Mouse (Mus musculus) heart, postnatal 0 days (tissue): ENCODE measurements around the gene Agbl3. TPM values are rescaled to one million over a fixed set of nuclear protein-coding genes. Genes with fewer than 3 reads are reported as not detected.
A peak's percentile ranks its signal among the peaks of the same experiment; 100 is the strongest.

ENCODE experiments used
- ATAC-seq: fragments of 200-750 bp; cut with Nextera tagmentation; 2 replicates; pipeline ENCODE4 v1.8.0; 2017; ENCODE audit warnings: low read depth, moderate number of reproducible peaks, moderate library complexity; ENCODE audit not compliant: insufficient read depth
- DNase-seq: peaks from one replicate; pipeline ENCODE4 v3.0.0-alpha.2; 2016; ENCODE audit warnings: low spot score
- H3K27ac ChIP-seq: fragments of 300-500 bp; sonication (generic); 2 replicates; pipeline ENCODE4 v1.5.1; 2014; ENCODE audit warnings: low read depth, mild to moderate bottlenecking
- H3K27me3 ChIP-seq: fragments of 300-500 bp; sonication (generic); 2 replicates; pipeline ENCODE4 v1.6.1; 2014; ENCODE audit warnings: low read length, mixed read lengths; ENCODE audit not compliant: control insufficient read depth, insufficient read depth
- H3K36me3 ChIP-seq: fragments of 300-500 bp; sonication (generic); replicated peaks from 2 replicates; pipeline ENCODE4 v1.6.1; 2014; ENCODE audit warnings: low read length, mixed read lengths; ENCODE audit not compliant: control insufficient read depth, insufficient read depth
- H3K4me1 ChIP-seq: fragments of 300-500 bp; sonication (generic); 2 replicates; pipeline ENCODE4 v1.6.1; 2014; ENCODE audit warnings: antibody characterized with exemption; ENCODE audit not compliant: control insufficient read depth, insufficient read depth
- H3K4me2 ChIP-seq: fragments of 300-500 bp; sonication (generic); 2 replicates; pipeline ENCODE4 v1.6.1; 2014; ENCODE audit warnings: low read depth, mild to moderate bottlenecking, low read length, moderate library complexity
- H3K4me3 ChIP-seq: fragments of 300-500 bp; sonication (generic); 2 replicates; pipeline ENCODE4 v1.5.1; 2014; ENCODE audit warnings: low read depth, low read length
- H3K9ac ChIP-seq: fragments of 300-500 bp; sonication (generic); replicated peaks from 2 replicates; pipeline ENCODE4 v1.6.1; 2014; ENCODE audit warnings: low read depth, low read length, mixed read lengths
- H3K9me3 ChIP-seq: fragments of 300-500 bp; sonication (generic); replicated peaks from 2 replicates; pipeline ENCODE4 v1.6.1; 2016; ENCODE audit warnings: low read length; ENCODE audit not compliant: control insufficient read depth
- CTCF ChIP-seq: IDR thresholded peaks from 2 replicates; pipeline ENCODE4 v1.5.1; 2016; ENCODE audit warnings: antibody characterized with exemption, control low read depth, low read depth
- EP300 ChIP-seq: IDR thresholded peaks from 2 replicates; pipeline ENCODE4 v1.6.1; 2016; ENCODE audit warnings: antibody characterized with exemption, low read depth
- WGBS: fragments of 180-500 bp; shearing (Covaris S2); extraction: QIAGEN DNeasy Blood & Tissue Kit; methylation state at CpG from one replicate; pipeline ENCODE4 v1.1.7; 2014; 5-methylcytosine and 5-hydroxymethylcytosine counted together
- polyA plus RNA-seq: library from polyadenylated mRNA; unstranded; fragments of >200 nt; fragmentation: Nextera tagmentation; extraction: Ambion mirVana; gene quantifications from 2 replicates; pipeline ENCODE4 v1.2.1, GENCODE M21; 2015
- total RNA-seq: library from RNA; depleted of rRNA; stranded (reverse); fragments of >200 nt; gene quantifications from 2 replicates; pipeline ENCODE4 v1.2.3, GENCODE M21; 2014; ENCODE audit warnings: low replicate concordance

The Agbl3 gene
- total and polyA plus RNA-seq, 2 experiments from 2014 or later: 3.6 to 7.9 TPM

DNA sequence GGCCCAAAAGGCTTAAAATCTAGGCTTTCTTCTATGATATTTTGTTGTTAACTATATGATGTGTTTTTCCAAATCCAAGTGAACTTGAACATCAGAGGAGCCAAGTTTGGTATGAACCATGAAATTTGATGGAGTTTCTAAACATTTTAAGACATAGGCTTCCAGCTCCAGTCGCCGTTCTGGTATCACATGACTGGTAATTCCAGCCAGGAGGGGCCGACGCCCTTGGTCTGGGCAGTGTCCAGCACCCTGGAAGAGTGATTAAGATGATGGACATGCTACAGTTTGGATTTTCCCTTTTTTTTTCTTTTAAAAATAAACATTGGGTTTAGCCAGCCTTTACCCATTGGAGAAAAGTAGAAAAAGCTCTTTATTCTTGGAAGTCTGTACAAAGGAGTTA, 36.3 kb upstream of the Agbl3 start:
- Histone ChIP-seq H3K9me3 (no peaks in the 10 kb centered on the region), H3K36me3 (peaks cover 42% of the 10 kb centered on the region), H3K27me3 (no peaks in the 10 kb centered on the region), H3K27ac (no peak overlapping the region), H3K4me3 (no peak overlapping the region), H3K4me2 (no peak overlapping the region), H3K9ac (no peak overlapping the region), H3K4me1 (0 out of 2 replicates have a peak, but pooled peaks cover 3% of the 10 kb centered on the region)
- no peak for TF ChIP-seq CTCF
- no peak for TF ChIP-seq EP300
- WGBS: 64% methylated on average over 4 of the region's 4 CpGs
- ATAC-seq: no peak
- no peak for DNase-seq

DNA sequence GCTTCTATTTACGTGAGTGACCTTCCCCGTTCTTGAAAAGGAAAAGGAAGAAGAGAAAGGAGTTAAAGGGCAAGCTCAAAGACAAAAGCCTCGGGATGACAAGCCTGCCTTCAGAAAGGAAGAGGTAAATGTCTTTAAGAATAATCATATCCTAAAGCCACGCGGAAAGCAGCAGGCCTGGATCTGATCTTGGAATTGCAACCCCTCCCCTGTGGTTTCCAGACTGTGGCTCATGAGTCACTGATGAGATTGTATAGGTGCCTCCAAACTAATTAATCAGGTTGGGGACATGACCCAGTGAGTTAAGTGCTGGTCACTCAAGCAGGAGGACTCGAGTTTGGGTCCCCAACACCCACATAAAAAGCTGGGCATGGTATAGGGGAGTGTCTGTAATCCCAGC, 32.4 kb upstream of the Agbl3 start:
- H3K4me3 ChIP-seq: no peak overlapping the region
- H3K4me2 ChIP-seq: no peak overlapping the region
- 63% methylated on average over 6 of the region's 6 CpGs for WGBS
- TF ChIP-seq EP300: no peak
- TF ChIP-seq CTCF: no peak
- 0 out of 2 replicates have a peak, but pooled peaks cover 8% of the 10 kb centered on the region for H3K4me1 ChIP-seq
- peaks cover 44% of the 10 kb centered on the region for H3K36me3 ChIP-seq
- no peak for DNase-seq
- no peak overlapping the region for H3K27ac ChIP-seq
- H3K9ac ChIP-seq: no peak overlapping the region
- H3K9me3 ChIP-seq: no peaks in the 10 kb centered on the region
- ATAC-seq: no peak
- no peaks in the 10 kb centered on the region for H3K27me3 ChIP-seq

DNA sequence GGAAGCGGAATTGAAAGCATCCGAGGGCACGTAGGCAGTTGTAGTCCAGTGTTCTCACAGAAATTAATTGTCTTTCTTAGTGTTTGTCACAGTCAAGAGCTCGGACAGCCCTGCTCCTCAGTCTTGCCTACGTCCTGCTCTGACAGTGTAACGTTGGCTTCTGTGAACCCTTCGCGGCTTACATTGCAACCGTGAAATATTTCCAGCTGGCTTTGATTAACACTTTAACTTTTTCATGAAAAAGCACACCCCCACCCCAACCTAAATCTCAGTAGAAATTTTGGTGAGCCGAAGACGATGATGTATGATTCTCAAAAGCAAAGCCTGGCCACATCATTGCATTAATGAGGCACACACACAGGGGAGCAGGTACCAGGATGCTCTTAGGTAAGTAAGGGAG, 31.7 kb upstream of the Agbl3 start:
- no peak for TF ChIP-seq EP300
- TF ChIP-seq CTCF: no peak
- Histone ChIP-seq H3K4me2 (no peak overlapping the region), H3K4me3 (no peak overlapping the region), H3K27ac (no peak overlapping the region), H3K9me3 (no peaks in the 10 kb centered on the region), H3K27me3 (no peaks in the 10 kb centered on the region), H3K4me1 (0 out of 2 replicates have a peak, but pooled peaks cover 8% of the 10 kb centered on the region), H3K9ac (no peak overlapping the region), H3K36me3 (peaks cover 44% of the 10 kb centered on the region)
- WGBS: 85% methylated on average over 11 of the region's 11 CpGs
- ATAC-seq (no peak), DNase-seq (no peak)

DNA sequence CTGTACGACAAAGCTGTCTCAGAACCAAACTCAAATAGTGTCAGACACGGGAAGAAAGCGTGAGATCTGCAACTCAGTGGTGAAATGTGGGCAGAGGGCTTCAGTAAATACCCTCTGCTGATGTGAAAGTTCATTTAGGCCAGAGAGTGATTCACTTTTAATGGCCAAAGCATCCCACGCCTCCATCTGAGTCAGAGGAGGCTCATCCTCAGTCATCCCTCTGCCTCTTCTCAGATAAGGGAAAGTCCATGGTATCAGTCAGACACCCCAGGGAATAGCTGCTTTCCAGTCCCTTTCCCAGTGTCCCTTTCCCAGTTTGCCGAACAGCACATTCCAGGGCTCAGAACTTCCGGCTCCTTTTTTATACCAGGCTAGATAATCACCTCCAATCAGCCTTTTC, 30.7 kb upstream of the Agbl3 start:
- Histone ChIP-seq H3K9ac (no peak overlapping the region), H3K27me3 (no peaks in the 10 kb centered on the region), H3K4me3 (no peak overlapping the region), H3K9me3 (no peaks in the 10 kb centered on the region), H3K4me2 (no peak overlapping the region), H3K4me1 (0 out of 2 replicates have a peak, but pooled peaks cover 5% of the 10 kb centered on the region), H3K36me3 (peaks cover 39% of the 10 kb centered on the region), H3K27ac (no peak overlapping the region)
- ATAC-seq (no peak), DNase-seq (no peak)
- no peak for TF ChIP-seq EP300
- TF ChIP-seq CTCF: no peak
- 67% methylated on average over 6 of the region's 6 CpGs for WGBS

DNA sequence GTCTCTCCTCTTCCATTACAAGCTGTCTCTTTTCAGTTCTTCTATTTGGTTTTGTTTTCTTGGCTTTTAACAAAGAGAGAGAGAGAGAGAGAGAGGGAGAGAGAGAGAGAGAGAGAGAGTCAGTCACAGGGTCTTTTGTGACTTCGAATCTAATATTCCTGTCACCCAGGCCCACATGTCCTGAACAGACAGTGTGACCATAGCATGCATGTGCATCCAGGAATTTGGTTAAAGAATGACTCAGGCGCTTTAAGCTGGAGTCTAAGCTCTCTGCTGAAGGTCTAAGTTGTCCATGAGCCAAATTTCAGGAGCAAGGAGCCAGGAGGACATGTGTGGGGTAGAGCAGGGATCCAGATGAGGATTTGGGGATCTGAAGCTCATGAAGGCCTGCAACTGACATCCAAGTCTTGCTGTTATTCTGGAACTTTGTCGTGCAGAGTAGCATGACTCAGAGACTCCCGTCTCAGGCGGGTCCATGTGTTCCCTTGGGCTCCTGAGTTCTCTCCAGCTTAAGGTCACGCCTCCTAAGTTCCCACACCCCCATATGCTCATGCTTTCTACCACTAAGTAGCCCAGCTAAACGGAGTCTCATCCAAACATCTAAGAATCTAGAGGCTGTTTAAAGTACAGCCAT, 29.6 kb upstream of the Agbl3 start:
- Histone ChIP-seq H3K27ac (0 out of 2 replicates have a peak overlapping the region, but pooled peaks have one; percentile 16), H3K4me1 (0 out of 2 replicates have a peak, but pooled peaks cover 5% of the 10 kb centered on the region), H3K27me3 (no peaks in the 10 kb centered on the region), H3K36me3 (peaks cover 43% of the 10 kb centered on the region), H3K9me3 (no peaks in the 10 kb centered on the region), H3K4me2 (no peak overlapping the region), H3K9ac (no peak overlapping the region), H3K4me3 (no peak overlapping the region)
- 49% methylated on average over 7 of the region's 7 CpGs for WGBS
- TF ChIP-seq CTCF (no peak), EP300 (no peak)
- ATAC-seq (0 out of 2 replicates have a peak, but pooled peaks have one; percentile 11), DNase-seq (no peak)

DNA sequence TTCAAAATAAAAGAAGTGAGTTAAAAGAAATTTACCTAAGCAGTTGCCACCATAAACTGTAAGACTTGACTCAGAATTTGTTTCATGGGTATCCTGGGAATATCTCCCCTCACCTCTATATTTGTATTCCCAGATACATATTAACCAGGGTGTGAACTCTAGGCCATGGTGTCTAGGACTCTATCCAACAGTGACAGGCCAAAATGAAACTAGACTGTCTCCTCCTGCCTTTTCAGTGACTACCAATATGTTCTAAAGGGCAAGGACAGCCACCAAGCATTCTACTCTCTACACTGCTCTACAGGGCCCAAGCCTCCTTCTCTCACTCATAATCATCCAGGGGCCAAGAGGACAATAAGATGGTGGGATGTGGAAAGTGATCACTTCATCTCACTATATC, 28.6 kb upstream of the Agbl3 start:
- H3K9ac ChIP-seq: no peak overlapping the region
- 0 out of 2 replicates have a peak, but pooled peaks cover 5% of the 10 kb centered on the region for H3K4me1 ChIP-seq
- no peaks in the 10 kb centered on the region for H3K9me3 ChIP-seq
- no peaks in the 10 kb centered on the region for H3K27me3 ChIP-seq
- no peak overlapping the region for H3K4me3 ChIP-seq
- ATAC-seq: no peak
- DNase-seq: no peak
- H3K4me2 ChIP-seq: no peak overlapping the region
- TF ChIP-seq EP300 (no peak), CTCF (no peak)
- H3K27ac ChIP-seq: no peak overlapping the region
- H3K36me3 ChIP-seq: peaks cover 46% of the 10 kb centered on the region
